In genomic region chr1:88577498-88578230, GRCm38 (mm10) we compare ENCODE assay signal across 15 mouse cellular contexts.
DNase-seq lines count a peak whose midpoint lies in the region; ATAC-seq and TF ChIP-seq lines count a peak whose summit lies in the region.
"Had no signal": no experiment of that assay in that cellular context is flagged by ENCODE, and none has a peak within 500 bp of the region (broad histone marks: within the 10 kb centered on the region; RNA-seq: fewer than 3 reads in every experiment).

No protein-coding gene starts in this region.

- no peak for TF ChIP-seq CTCF in thymus, adult 2 months (IDR thresholded peaks at IDR 0.05; ENCODE audit: borderline replicate concordance, control insufficient read depth, extremely low read depth, insufficient read depth, low read length, poor library complexity)

- H3K9ac ChIP-seq in forebrain, embryonic 16.5 days (replicated peaks; ENCODE audit: low read depth, low read length), result no peak overlapping the region
- no peak overlapping the region for H3K9ac ChIP-seq in hindbrain, embryonic 13.5 days
- no peak overlapping the region for H3K9ac ChIP-seq in hindbrain, embryonic 11.5 days (ENCODE audit: low read depth, low read length)
- H3K9ac ChIP-seq: embryonic facial prominence, embryonic 15.5 days; forebrain, embryonic 12.5 days; intestine, embryonic 15.5 days; liver, postnatal 0 days had no signal

- 12% methylated on average over 12 of the region's 12 CpGs for WGBS in forebrain, embryonic 10.5 days
- 25% methylated on average over 12 of the region's 12 CpGs for WGBS in forebrain, embryonic 16.5 days
- WGBS in thymus, adult 2 months, result 67% methylated on average over 12 of the region's 12 CpGs
- 39% methylated on average over 12 of the region's 12 CpGs for WGBS in hindbrain, embryonic 13.5 days
- 37% methylated on average over 12 of the region's 12 CpGs for WGBS in hindbrain, embryonic 11.5 days

- H3K4me3 ChIP-seq in forebrain, embryonic 10.5 days, result no peak overlapping the region
- no peak overlapping the region for H3K4me3 ChIP-seq in forebrain, embryonic 16.5 days (replicated peaks; ENCODE audit: low read length)
- H3K4me3 ChIP-seq in thymus, adult 2 months (ENCODE audit: control insufficient read depth, insufficient read depth, low read length), result no peak overlapping the region
- no peak overlapping the region for H3K4me3 ChIP-seq in hindbrain, embryonic 13.5 days
- no peak overlapping the region for H3K4me3 ChIP-seq in hindbrain, embryonic 11.5 days (ENCODE audit: low read depth, low read length)
- H3K4me3 ChIP-seq: embryonic facial prominence, embryonic 15.5 days; forebrain, embryonic 12.5 days; intestine, embryonic 15.5 days had no signal

- no peak for ATAC-seq in forebrain, embryonic 16.5 days
- no peak for ATAC-seq in hindbrain, embryonic 13.5 days (ENCODE audit: low FRiP score)
- ATAC-seq in hindbrain, embryonic 11.5 days (ENCODE audit: low FRiP score), result no peak
- ATAC-seq: intestine, embryonic 15.5 days; liver, postnatal 0 days had no signal

- DNase-seq in forebrain, embryonic 10.5 days (ENCODE audit: extremely low spot score, low spot score), result peak; percentile 34
- no peak for DNase-seq in thymus, adult 2 months
- DNase-seq in thymus, postnatal 10 days (ENCODE audit: low spot score in 2 of 2), result no peak
- peak; percentile 37 for DNase-seq in retina, embryonic 14.5 days (ENCODE audit: low spot score)
- DNase-seq in kidney, postnatal 4 days, result no peak
- no peak for DNase-seq in hindbrain, embryonic 11.5 days (ENCODE audit: low spot score)
- DNase-seq: adrenal gland, postnatal 10 days; cerebellum, postnatal 10 days; liver, postnatal 0 days; thymus, postnatal 25 days had no signal

- H3K27ac ChIP-seq in forebrain, embryonic 10.5 days, result peak overlapping the region; percentile 63; the same call in 1 of the 2 replicates
- H3K27ac ChIP-seq in forebrain, embryonic 16.5 days (ENCODE audit: low read length), result no peak overlapping the region
- H3K27ac ChIP-seq in thymus, adult 2 months (ENCODE audit: control insufficient read depth, insufficient read depth, low read length), result peak overlapping the region; percentile 36; the same call in 1 of the 2 replicates
- H3K27ac ChIP-seq in hindbrain, embryonic 13.5 days, result no peak overlapping the region
- no peak overlapping the region for H3K27ac ChIP-seq in hindbrain, embryonic 11.5 days (ENCODE audit: low read depth, low read length)
- H3K27ac ChIP-seq: embryonic facial prominence, embryonic 15.5 days; forebrain, embryonic 12.5 days; intestine, embryonic 15.5 days had no signal

- no peak for TF ChIP-seq POLR2A in thymus, adult 2 months (IDR thresholded peaks at IDR 0.05; ENCODE audit: control insufficient read depth, extremely low read depth, insufficient read depth, low read length, poor library complexity)

- H3K9me3 ChIP-seq in forebrain, embryonic 10.5 days, result no peaks in the 10 kb centered on the region
- peaks cover 3% of the 10 kb centered on the region; the same call in 1 of the 2 replicates for H3K9me3 ChIP-seq in forebrain, embryonic 16.5 days (ENCODE audit: control insufficient read depth, low read length)
- H3K9me3 ChIP-seq in hindbrain, embryonic 13.5 days, result no peaks in the 10 kb centered on the region
- no peaks in the 10 kb centered on the region for H3K9me3 ChIP-seq in hindbrain, embryonic 11.5 days (ENCODE audit: control insufficient read depth, low read length)
- H3K9me3 ChIP-seq: embryonic facial prominence, embryonic 15.5 days; forebrain, embryonic 12.5 days; intestine, embryonic 15.5 days had no signal

- H3K27me3 ChIP-seq in forebrain, embryonic 10.5 days (ENCODE audit: poor library complexity, severe bottlenecking), result peaks cover 13% of the 10 kb centered on the region
- no peaks in the 10 kb centered on the region for H3K27me3 ChIP-seq in forebrain, embryonic 16.5 days (replicated peaks; ENCODE audit: control insufficient read depth, insufficient read depth, low read length)
- no peaks in the 10 kb centered on the region for H3K27me3 ChIP-seq in thymus, adult 2 months (ENCODE audit: control insufficient read depth, insufficient read depth, low read length)
- no peaks in the 10 kb centered on the region for H3K27me3 ChIP-seq in hindbrain, embryonic 13.5 days
- no peaks in the 10 kb centered on the region for H3K27me3 ChIP-seq in hindbrain, embryonic 11.5 days (ENCODE audit: control insufficient read depth, insufficient read depth, low read length)
- H3K27me3 ChIP-seq: embryonic facial prominence, embryonic 15.5 days; forebrain, embryonic 12.5 days; intestine, embryonic 15.5 days had no signal

- peaks cover 20% of the 10 kb centered on the region for H3K4me1 ChIP-seq in forebrain, embryonic 10.5 days
- no peaks in the 10 kb centered on the region for H3K4me1 ChIP-seq in forebrain, embryonic 16.5 days (replicated peaks; ENCODE audit: control insufficient read depth, insufficient read depth, low read length)
- H3K4me1 ChIP-seq in thymus, adult 2 months (replicated peaks; ENCODE audit: control insufficient read depth, insufficient read depth, low read length), result peaks cover 28% of the 10 kb centered on the region
- no peaks in the 10 kb centered on the region for H3K4me1 ChIP-seq in hindbrain, embryonic 13.5 days (replicated peaks)
- H3K4me1 ChIP-seq in hindbrain, embryonic 11.5 days (replicated peaks; ENCODE audit: control insufficient read depth, insufficient read depth, low read length), result no peaks in the 10 kb centered on the region
- H3K4me1 ChIP-seq: embryonic facial prominence, embryonic 15.5 days had no signal

- H3K4me2 ChIP-seq in forebrain, embryonic 16.5 days (ENCODE audit: low read length), result no peak overlapping the region
- no peak overlapping the region for H3K4me2 ChIP-seq in hindbrain, embryonic 13.5 days
- H3K4me2 ChIP-seq in hindbrain, embryonic 11.5 days (replicated peaks; ENCODE audit: low read depth, low read length), result no peak overlapping the region
- H3K4me2 ChIP-seq: embryonic facial prominence, embryonic 15.5 days; forebrain, embryonic 12.5 days; intestine, embryonic 15.5 days had no signal

- no peaks in the 10 kb centered on the region for H3K36me3 ChIP-seq in forebrain, embryonic 10.5 days (replicated peaks)
- H3K36me3 ChIP-seq in forebrain, embryonic 16.5 days (ENCODE audit: control insufficient read depth, insufficient read depth), result no peaks in the 10 kb centered on the region
- no peaks in the 10 kb centered on the region for H3K36me3 ChIP-seq in thymus, adult 2 months (ENCODE audit: control insufficient read depth, insufficient read depth, low read length)
- H3K36me3 ChIP-seq in hindbrain, embryonic 13.5 days, result no peaks in the 10 kb centered on the region
- no peaks in the 10 kb centered on the region for H3K36me3 ChIP-seq in hindbrain, embryonic 11.5 days (ENCODE audit: control insufficient read depth, insufficient read depth, low read length)
- H3K36me3 ChIP-seq: embryonic facial prominence, embryonic 15.5 days; forebrain, embryonic 12.5 days; intestine, embryonic 15.5 days had no signal

Comparison
In these comparisons a context has a peak if more than half of its experiments do, and no peak if none do; other contexts are left out.
1. H3K27ac ChIP-seq: peak in forebrain, embryonic 10.5 days (single experiment) and thymus, adult 2 months (single experiment); none in forebrain, embryonic 16.5 days (single experiment), hindbrain, embryonic 13.5 days (single experiment) and hindbrain, embryonic 11.5 days (single experiment).
2. DNase-seq: peak in forebrain, embryonic 10.5 days (single experiment) and retina, embryonic 14.5 days (single experiment); none in thymus, adult 2 months (single experiment), thymus, postnatal 10 days (0 of 2), kidney, postnatal 4 days (0 of 2) and hindbrain, embryonic 11.5 days (single experiment).